Mouse (Mus musculus) cerebellum, adult 9-11 months (tissue): ENCODE measurements around the gene Iglon5.

Experiments
- DNase-seq: peaks from one replicate; pipeline ENCODE4 v3.0.0; 2022

Iglon5 gene

GRCm38 (mm10) chr7:43464864-43465343, 25.0 kb downstream of the Iglon5 start:
- DNase-seq = no peak

- no peak for DNase-seq
Observed at GRCm38 (mm10) chr7:43463976-43464375, 25.9 kb downstream of the Iglon5 start.

GRCm38 (mm10) chr7:43462851-43463250, 27.0 kb downstream of the Iglon5 start, which contains the start of gene Vsig10l:
Vsig10l (plus strand) TSS chr7:43463151.
- no peak for DNase-seq

GRCm38 (mm10) chr7:43454371-43454770, 35.5 kb downstream of the Iglon5 start:
- no peak for DNase-seq

GRCm38 (mm10) chr7:43453599-43454355, 36.1 kb downstream of the Iglon5 start:
- no peak for DNase-seq

- DNase-seq = no peak
Observed at GRCm38 (mm10) chr7:43452609-43453008, 37.3 kb downstream of the Iglon5 start.

GRCm38 (mm10) chr7:43451726-43452125, 38.1 kb downstream of the Iglon5 start:
- DNase-seq = no peak

- DNase-seq = no peak
Observed at GRCm38 (mm10) chr7:43449811-43450210, 40.1 kb downstream of the Iglon5 start.

GRCm38 (mm10) chr7:43448246-43448645, 41.6 kb downstream of the Iglon5 start:
- no peak for DNase-seq

GRCm38 (mm10) chr7:43447801-43448200, 42.1 kb downstream of the Iglon5 start:
- DNase-seq = no peak

- peak; percentile 97 for DNase-seq
Observed at GRCm38 (mm10) chr7:43443917-43444293, 46.0 kb downstream of the Iglon5 start, which contains the start of the genes Etfb and Gm45233. Etfb (plus strand) TSS chr7:43444083. Gm45233 (plus strand) TSS chr7:43444128.

- DNase-seq = peak; percentile 75
Observed at GRCm38 (mm10) chr7:43443126-43443916, 46.6 kb downstream of the Iglon5 start.

- DNase-seq = peak; percentile 46
Observed at GRCm38 (mm10) chr7:43442684-43443083, 47.2 kb downstream of the Iglon5 start.

- no peak for DNase-seq
Observed at GRCm38 (mm10) chr7:43441071-43441470, 48.8 kb downstream of the Iglon5 start.

GRCm38 (mm10) chr7:43440482-43440881, 49.4 kb downstream of the Iglon5 start, which contains the start of gene Cldnd2:
Cldnd2 (plus strand) TSS chr7:43440782.
- DNase-seq = no peak

GRCm38 (mm10) chr7:43438611-43439010, 51.3 kb downstream of the Iglon5 start:
- DNase-seq = no peak

- no peak for DNase-seq
Observed at GRCm38 (mm10) chr7:43436341-43437255, 53.3 kb downstream of the Iglon5 start, which contains the start of gene Nkg7. Nkg7 (plus strand) TSS chr7:43437073.

GRCm38 (mm10) chr7:43434676-43435075, 55.2 kb downstream of the Iglon5 start:
- no peak for DNase-seq

- DNase-seq = no peak
Observed at GRCm38 (mm10) chr7:43432891-43433290, 57.0 kb downstream of the Iglon5 start.

- DNase-seq = no peak
Observed at GRCm38 (mm10) chr7:43429500-43429899, 60.4 kb downstream of the Iglon5 start.

- no peak for DNase-seq
Observed at GRCm38 (mm10) chr7:43427406-43427805, 62.5 kb downstream of the Iglon5 start, which contains the start of gene Lim2. Lim2 (plus strand) TSS chr7:43427670.

- no peak for DNase-seq
Observed at GRCm38 (mm10) chr7:43423991-43424625, 65.8 kb downstream of the Iglon5 start.
